Mouse (Mus musculus): ENCODE results near the gene Pnpla1. TPM values are rescaled to one million over a fixed set of nuclear protein-coding genes. Genes with fewer than 3 reads are reported as not detected.
A peak's percentile ranks its signal among the peaks of the same experiment; 100 is the strongest.

Gene Pnpla1
- polyA plus RNA-seq, 1 experiment = 0.40 TPM

- Histone ChIP-seq H3K4me1 (ENCODE audit: control insufficient read depth, insufficient read depth, low read length) (no peaks in the 10 kb centered on the region), H3K4me3 (ENCODE audit: insufficient read depth, low read length) (no peak overlapping the region), H3K27ac (ENCODE audit: insufficient read depth, low read length) (no peak overlapping the region)
- TF ChIP-seq POLR2A (IDR thresholded peaks at IDR 0.05; ENCODE audit: extremely low read depth, insufficient read depth, low read length) (no peak), CTCF (IDR thresholded peaks at IDR 0.05; ENCODE audit: extremely low read depth, insufficient read depth, low read length) (no peak)
These were observed 37.1 kb downstream of the Pnpla1 start for GRCm38 (mm10) chr17:28895217-28895875.

- H3K4me1 ChIP-seq (ENCODE audit: control insufficient read depth, insufficient read depth, low read length) = no peaks in the 10 kb centered on the region
- 0 out of 2 replicates have a peak, but pooled peaks have one; percentile 13 for TF ChIP-seq CTCF (IDR thresholded peaks at IDR 0.05; ENCODE audit: extremely low read depth, insufficient read depth, low read length)
- TF ChIP-seq POLR2A (IDR thresholded peaks at IDR 0.05; ENCODE audit: extremely low read depth, insufficient read depth, low read length) = no peak
- no peak overlapping the region for H3K27ac ChIP-seq (ENCODE audit: insufficient read depth, low read length)
- H3K4me3 ChIP-seq (ENCODE audit: insufficient read depth, low read length) = no peak overlapping the region
These were observed 38.0 kb downstream of the Pnpla1 start for GRCm38 (mm10) chr17:28896095-28896780.

GRCm38 (mm10) chr17:28897817-28898216 lies 39.6 kb downstream of the Pnpla1 start:
- no peaks in the 10 kb centered on the region for H3K4me1 ChIP-seq (ENCODE audit: control insufficient read depth, insufficient read depth, low read length)
- no peak for TF ChIP-seq POLR2A (IDR thresholded peaks at IDR 0.05; ENCODE audit: extremely low read depth, insufficient read depth, low read length)
- no peak for TF ChIP-seq CTCF (IDR thresholded peaks at IDR 0.05; ENCODE audit: extremely low read depth, insufficient read depth, low read length)
- H3K4me3 ChIP-seq (ENCODE audit: insufficient read depth, low read length) = no peak overlapping the region
- no peak overlapping the region for H3K27ac ChIP-seq (ENCODE audit: insufficient read depth, low read length)

- TF ChIP-seq POLR2A (IDR thresholded peaks at IDR 0.05; ENCODE audit: extremely low read depth, insufficient read depth, low read length) = no peak
- TF ChIP-seq CTCF (IDR thresholded peaks at IDR 0.05; ENCODE audit: extremely low read depth, insufficient read depth, low read length) = no peak
- no peak overlapping the region for H3K4me3 ChIP-seq (ENCODE audit: insufficient read depth, low read length)
- no peak overlapping the region for H3K27ac ChIP-seq (ENCODE audit: insufficient read depth, low read length)
- no peaks in the 10 kb centered on the region for H3K4me1 ChIP-seq (ENCODE audit: control insufficient read depth, insufficient read depth, low read length)
These were observed 40.0 kb downstream of the Pnpla1 start for GRCm38 (mm10) chr17:28898249-28898648.

GRCm38 (mm10) chr17:28899427-28899826 lies 41.2 kb downstream of the Pnpla1 start:
- Histone ChIP-seq H3K4me1 (ENCODE audit: control insufficient read depth, insufficient read depth, low read length) (no peaks in the 10 kb centered on the region), H3K4me3 (ENCODE audit: insufficient read depth, low read length) (no peak overlapping the region), H3K27ac (ENCODE audit: insufficient read depth, low read length) (no peak overlapping the region)
- TF ChIP-seq CTCF (IDR thresholded peaks at IDR 0.05; ENCODE audit: extremely low read depth, insufficient read depth, low read length) = no peak
- no peak for TF ChIP-seq POLR2A (IDR thresholded peaks at IDR 0.05; ENCODE audit: extremely low read depth, insufficient read depth, low read length)

GRCm38 (mm10) chr17:28901559-28901958 lies 43.3 kb downstream of the Pnpla1 start:
- TF ChIP-seq CTCF (IDR thresholded peaks at IDR 0.05; ENCODE audit: extremely low read depth, insufficient read depth, low read length) = no peak
- TF ChIP-seq POLR2A (IDR thresholded peaks at IDR 0.05; ENCODE audit: extremely low read depth, insufficient read depth, low read length) = no peak
- Histone ChIP-seq H3K27ac (ENCODE audit: insufficient read depth, low read length) (no peak overlapping the region), H3K4me3 (ENCODE audit: insufficient read depth, low read length) (no peak overlapping the region), H3K4me1 (ENCODE audit: control insufficient read depth, insufficient read depth, low read length) (peaks cover 4% of the 10 kb centered on the region; the same call in 1 of the 2 replicates)

GRCm38 (mm10) chr17:28904546-28905376 lies 46.5 kb downstream of the Pnpla1 start:
- Histone ChIP-seq H3K4me1 (ENCODE audit: control insufficient read depth, insufficient read depth, low read length) (peaks cover 7% of the 10 kb centered on the region), H3K4me3 (ENCODE audit: insufficient read depth, low read length) (no peak overlapping the region), H3K27ac (ENCODE audit: insufficient read depth, low read length) (peak overlapping the region; percentile 70)
- TF ChIP-seq CTCF (IDR thresholded peaks at IDR 0.05; ENCODE audit: extremely low read depth, insufficient read depth, low read length) = peak; percentile 68
- peak; percentile 70; the same call in 1 of the 2 replicates for TF ChIP-seq POLR2A (IDR thresholded peaks at IDR 0.05; ENCODE audit: extremely low read depth, insufficient read depth, low read length)

- peak overlapping the region; percentile 70 for H3K27ac ChIP-seq (ENCODE audit: insufficient read depth, low read length)
- TF ChIP-seq CTCF (IDR thresholded peaks at IDR 0.05; ENCODE audit: extremely low read depth, insufficient read depth, low read length) = no peak
- TF ChIP-seq POLR2A (IDR thresholded peaks at IDR 0.05; ENCODE audit: extremely low read depth, insufficient read depth, low read length) = no peak
- H3K4me3 ChIP-seq (ENCODE audit: insufficient read depth, low read length) = no peak overlapping the region
- peaks cover 7% of the 10 kb centered on the region for H3K4me1 ChIP-seq (ENCODE audit: control insufficient read depth, insufficient read depth, low read length)
These were observed 47.2 kb downstream of the Pnpla1 start for GRCm38 (mm10) chr17:28905377-28905916.

- Histone ChIP-seq H3K27ac (ENCODE audit: insufficient read depth, low read length) (peak overlapping the region; percentile 24; the same call in 1 of the 2 replicates), H3K4me3 (ENCODE audit: insufficient read depth, low read length) (no peak overlapping the region), H3K4me1 (ENCODE audit: control insufficient read depth, insufficient read depth, low read length) (peaks cover 7% of the 10 kb centered on the region)
- peak; percentile 43; the same call in 1 of the 2 replicates for TF ChIP-seq POLR2A (IDR thresholded peaks at IDR 0.05; ENCODE audit: extremely low read depth, insufficient read depth, low read length)
- no peak for TF ChIP-seq CTCF (IDR thresholded peaks at IDR 0.05; ENCODE audit: extremely low read depth, insufficient read depth, low read length)
These were observed 49.7 kb downstream of the Pnpla1 start for GRCm38 (mm10) chr17:28907959-28908358.

Data from cortical plate, adult 2 months (tissue).